Mouse (Mus musculus): ENCODE measurements around the gene Agap3.

Agap3 gene

GRCm38 (mm10) chr5:24523806-24524205 is 71.8 kb downstream of the Agap3 start:
- no peak for DNase-seq (ENCODE audit: low spot score)

GRCm38 (mm10) chr5:24524522-24524921 is 72.5 kb downstream of the Agap3 start:
- no peak for DNase-seq (ENCODE audit: low spot score)

GRCm38 (mm10) chr5:24525360-24526189 is 73.6 kb downstream of the Agap3 start:
- DNase-seq (ENCODE audit: low spot score) = no peak

- DNase-seq (ENCODE audit: low spot score) = no peak
Observed at GRCm38 (mm10) chr5:24526190-24526888, 74.4 kb downstream of the Agap3 start.

- DNase-seq (ENCODE audit: low spot score) = no peak
Observed at GRCm38 (mm10) chr5:24526889-24527230, 74.9 kb downstream of the Agap3 start, which contains the start of gene Gbx1. Gene Gbx1 (minus strand): TSS chr5:24527202.

GRCm38 (mm10) chr5:24527780-24528179 is 75.8 kb downstream of the Agap3 start:
- no peak for DNase-seq (ENCODE audit: low spot score)

- peak; percentile 92 for DNase-seq (ENCODE audit: low spot score)
Observed at GRCm38 (mm10) chr5:24530042-24530689, 78.2 kb downstream of the Agap3 start.

GRCm38 (mm10) chr5:24533391-24533790 is 81.4 kb downstream of the Agap3 start:
- no peak for DNase-seq (ENCODE audit: low spot score)

- DNase-seq (ENCODE audit: low spot score) = no peak
Observed at GRCm38 (mm10) chr5:24534292-24534691, 82.3 kb downstream of the Agap3 start.

- no peak for DNase-seq (ENCODE audit: low spot score)
Observed at GRCm38 (mm10) chr5:24535731-24536130, 83.8 kb downstream of the Agap3 start.

- no peak for DNase-seq (ENCODE audit: low spot score)
Observed at GRCm38 (mm10) chr5:24536511-24536910, 84.5 kb downstream of the Agap3 start.

- no peak for DNase-seq (ENCODE audit: low spot score)
Observed at GRCm38 (mm10) chr5:24537618-24538017, 85.6 kb downstream of the Agap3 start.

GRCm38 (mm10) chr5:24539571-24540296 is 87.8 kb downstream of the Agap3 start:
- no peak for DNase-seq (ENCODE audit: low spot score)

GRCm38 (mm10) chr5:24540387-24541143 is 88.6 kb downstream of the Agap3 start, which contains the start of gene Asb10:
Gene Asb10 (minus strand): TSS chr5:24540978.
- DNase-seq (ENCODE audit: low spot score) = no peak

GRCm38 (mm10) chr5:24541144-24541569 is 89.2 kb downstream of the Agap3 start:
- DNase-seq (ENCODE audit: low spot score) = no peak

- DNase-seq (ENCODE audit: low spot score) = no peak
Observed at GRCm38 (mm10) chr5:24542643-24543042, 90.7 kb downstream of the Agap3 start.

GRCm38 (mm10) chr5:24550598-24551316 is 98.8 kb downstream of the Agap3 start:
- peak; percentile 35 for DNase-seq (ENCODE audit: low spot score)

- no peak for DNase-seq (ENCODE audit: low spot score)
Observed at GRCm38 (mm10) chr5:24551317-24551688, 99.3 kb downstream of the Agap3 start.

Data from ovary, postnatal 10 days (tissue).